Mouse (Mus musculus): ENCODE results near the gene Ccn2.

DNA sequence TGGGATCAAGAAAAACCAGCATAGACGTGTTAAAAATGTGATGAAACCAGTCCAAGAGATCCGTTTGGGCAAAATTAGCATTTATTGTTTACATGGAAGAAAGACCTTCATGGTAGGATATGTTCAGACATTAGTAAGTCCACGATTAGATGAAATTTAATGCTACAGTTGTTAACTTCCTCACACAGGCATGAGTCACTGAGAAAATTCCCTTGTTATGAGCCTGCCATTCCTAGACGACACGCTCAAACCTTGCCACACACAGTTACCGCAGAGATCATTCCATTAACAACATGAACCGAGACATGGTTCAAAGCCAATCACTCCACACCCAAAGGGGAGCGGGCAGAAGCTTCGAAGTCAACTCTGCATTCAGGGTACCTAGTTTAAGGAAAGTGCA is 6.0 kb upstream of the Ccn2 start:
- TF ChIP-seq EP300 (IDR thresholded peaks at IDR 0.05) = no peak
- TF ChIP-seq CTCF (IDR thresholded peaks at IDR 0.05) = no peak
